Mouse (Mus musculus) erythroid progenitor cell, adult 5-6 weeks (primary cell): ENCODE results near the gene Vps52. TPM values are rescaled to one million over a fixed set of nuclear protein-coding genes. Genes with fewer than 3 reads are reported as not detected.
"Not testable (repeated sequence)": the region's sequence is repeated elsewhere in the genome, so short reads cannot be mapped to it uniquely, and the experiment has no call there.

Source experiments
- ATAC-seq: replicated peaks from 2 replicates; pipeline ENCODE4 v1.8.0; 2016; ENCODE audit warnings: moderate number of reproducible peaks, mild to moderate bottlenecking, moderate TSS enrichment, inconsistent platforms; ENCODE audit not compliant: poor library complexity, low FRiP score, severe bottlenecking
- total RNA-seq, 2 experiments: library from RNA; stranded (forward) in 1 of 2; stranded (reverse) in 1 of 2; fragments of 150-400 nt in 1 of 2; fragments of 186-747, 209-891 nt in 1 of 2; gene quantifications; 2 replicates each; pipeline versions ENCODE4 v1.2.3 to v1.2.4; 2015 to 2017; ENCODE audit warnings: low replicate concordance in 2 of 2

Vps52 gene
- total RNA-seq, 2 experiments from 2014 or later = 8.0 to 11.5 TPM

DNA sequence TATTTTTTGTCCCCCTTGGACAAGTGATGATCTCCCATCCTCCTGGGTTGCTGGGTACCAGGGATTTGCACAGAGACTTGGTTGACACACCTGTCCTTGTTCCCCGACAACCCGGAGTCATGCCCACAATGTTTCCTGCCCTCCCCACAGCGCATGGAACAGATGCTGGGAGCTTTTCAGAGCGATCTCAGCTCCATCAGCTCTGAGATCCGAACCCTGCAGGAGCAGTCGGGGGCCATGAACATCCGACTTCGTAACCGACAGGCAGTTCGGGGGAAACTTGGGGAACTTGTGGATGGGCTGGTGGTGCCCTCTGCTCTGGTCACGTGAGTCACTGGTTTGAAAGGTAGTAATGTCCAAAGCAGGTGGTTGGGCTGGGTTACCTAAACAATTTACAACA lies 2.8 kb downstream of the Vps52 start:
- ATAC-seq = no peak

DNA sequence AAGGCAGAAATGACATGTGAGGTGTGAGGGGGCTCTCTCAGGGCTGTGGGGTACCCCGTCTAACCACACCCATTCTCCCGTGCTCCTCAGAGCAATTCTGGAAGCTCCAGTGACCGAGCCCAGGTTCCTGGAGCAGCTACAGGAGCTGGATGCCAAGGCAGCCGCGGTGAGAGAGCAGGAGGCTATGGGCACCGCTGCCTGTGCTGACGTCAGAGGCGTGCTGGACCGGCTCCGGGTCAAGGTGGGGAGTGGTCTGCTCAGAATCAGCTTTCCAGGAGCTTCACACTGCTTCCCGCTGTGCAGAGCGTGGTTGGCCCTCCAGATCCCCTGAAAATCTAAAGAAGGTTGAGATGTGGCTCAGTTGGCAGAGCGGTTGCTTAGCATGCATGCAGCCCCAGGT lies 3.5 kb downstream of the Vps52 start:
- ATAC-seq = no peak

DNA sequence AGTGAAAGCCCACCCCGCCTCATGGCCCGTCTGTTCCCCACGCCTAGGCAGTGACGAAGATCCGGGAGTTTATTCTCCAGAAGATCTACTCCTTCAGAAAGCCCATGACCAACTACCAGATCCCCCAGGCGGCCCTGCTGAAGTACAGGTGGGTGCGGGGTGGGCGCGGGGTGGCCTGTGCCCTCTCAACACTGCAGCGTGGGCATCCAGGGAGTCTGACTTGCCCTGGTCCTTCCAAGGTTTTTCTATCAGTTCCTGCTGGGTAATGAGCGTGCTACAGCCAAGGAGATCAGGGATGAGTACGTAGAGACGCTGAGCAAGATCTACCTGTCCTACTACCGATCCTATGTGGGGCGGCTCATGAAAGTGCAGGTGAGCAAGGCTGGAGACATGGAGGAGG lies 4.3 kb downstream of the Vps52 start:
- no peak for ATAC-seq

- ATAC-seq = no peak
These were observed 7.3 kb downstream of the Vps52 start for GRCm38 (mm10) chr17:33962876-33963275.

DNA sequence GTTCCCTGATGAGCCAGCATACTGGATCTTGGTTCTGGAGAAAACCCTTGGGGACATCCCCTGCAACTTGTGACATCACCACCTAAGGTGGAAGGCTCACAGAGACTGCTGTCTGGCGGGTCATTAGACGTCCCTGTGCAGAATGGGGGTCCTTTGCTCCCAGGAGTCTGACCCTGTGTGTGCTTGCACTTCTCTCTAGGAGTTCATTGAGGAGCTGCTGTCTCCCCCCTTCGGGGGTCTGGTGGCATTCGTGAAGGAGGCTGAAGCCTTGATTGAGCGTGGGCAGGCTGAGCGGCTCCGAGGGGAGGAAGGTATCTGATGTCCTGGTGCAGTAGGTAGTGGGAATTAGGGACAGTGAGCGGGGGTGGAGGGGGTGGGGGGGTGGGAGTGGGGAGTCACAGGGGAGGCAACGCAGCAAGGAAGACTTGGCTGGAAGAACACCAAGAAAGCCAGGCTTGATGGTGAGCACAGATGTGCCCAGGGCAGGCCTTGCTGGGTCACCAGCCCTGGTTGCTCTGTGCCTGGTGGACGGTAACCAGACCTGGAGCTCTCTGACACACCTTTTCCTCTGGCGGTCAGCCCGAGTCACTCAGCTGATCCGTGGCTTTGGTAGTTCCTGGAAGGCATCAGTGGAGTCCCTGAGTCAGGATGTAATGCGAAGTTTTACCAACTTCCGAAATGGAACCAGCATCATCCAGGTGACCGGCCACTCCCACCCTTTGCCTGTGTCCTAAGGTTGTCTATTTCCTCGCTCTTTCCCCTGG lies 9.7 kb downstream of the Vps52 start:
- no peak for ATAC-seq

- ATAC-seq = no peak
These were observed 10.4 kb downstream of the Vps52 start for GRCm38 (mm10) chr17:33965846-33966550.

GRCm38 (mm10) chr17:33968489-33968888 lies 12.9 kb downstream of the Vps52 start:
- peak; percentile 83 for ATAC-seq

GRCm38 (mm10) chr17:33968927-33969326 lies 13.3 kb downstream of the Vps52 start:
- ATAC-seq = peak; percentile 55; the same call in 1 of the 2 replicates

DNA sequence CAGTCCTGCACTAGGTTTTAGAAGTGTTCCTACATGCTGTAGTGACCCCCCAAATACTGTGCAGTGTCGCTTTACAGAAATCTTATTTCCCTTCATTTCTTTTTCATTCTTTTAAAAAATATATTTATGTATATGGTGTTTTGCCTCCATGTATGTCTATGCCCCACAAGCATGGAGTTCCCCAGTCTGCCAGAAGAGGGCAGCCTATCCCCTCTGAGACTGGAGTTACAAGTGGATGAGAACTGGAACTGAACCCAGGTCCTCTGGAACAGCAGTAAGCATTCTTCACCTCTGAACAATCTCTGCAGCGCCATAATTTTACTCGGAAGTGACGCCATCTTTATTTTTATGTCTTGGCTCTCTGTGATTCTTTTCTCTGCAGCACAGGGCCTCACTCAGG lies 13.8 kb downstream of the Vps52 start:
- no peak for ATAC-seq

- ATAC-seq = no peak
These were observed 17.1 kb downstream of the Vps52 start for GRCm38 (mm10) chr17:33972691-33973090.

- ATAC-seq = no peak
These were observed 18.0 kb downstream of the Vps52 start for GRCm38 (mm10) chr17:33973572-33973971.

DNA sequence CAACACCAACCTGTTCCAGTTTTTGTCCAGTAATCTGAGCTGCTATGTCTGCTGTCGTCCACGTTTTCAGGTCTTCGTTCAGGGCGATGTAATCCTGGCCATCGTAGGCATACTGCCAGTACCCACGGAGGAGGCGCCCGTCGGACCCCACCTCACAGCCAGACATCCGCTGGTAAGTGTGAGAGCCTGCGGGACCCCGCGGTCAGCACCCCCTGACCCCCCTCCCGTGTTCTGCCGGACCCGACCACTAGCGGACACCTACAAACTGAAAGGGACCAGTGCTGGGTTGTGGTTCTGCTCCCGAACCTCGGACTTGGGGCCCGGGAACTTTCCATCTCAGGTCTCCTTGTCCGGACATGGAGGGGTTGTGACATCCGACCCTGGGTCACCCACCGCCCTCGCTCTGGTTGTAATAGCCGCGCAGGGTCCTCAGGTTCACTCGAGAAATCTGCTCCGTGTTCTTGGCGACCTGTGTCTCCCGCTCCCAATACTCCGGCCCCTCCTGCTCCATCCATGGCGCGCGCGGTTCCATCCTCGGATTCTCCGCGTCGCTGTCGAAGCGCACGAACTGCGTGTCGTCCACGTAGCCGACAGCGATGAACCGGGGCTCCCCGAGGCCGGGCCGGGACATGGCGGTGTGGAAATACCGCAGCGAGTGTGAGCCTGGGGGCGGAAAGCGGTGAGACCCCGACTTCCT lies 22.4 kb downstream of the Vps52 start:
- ATAC-seq = no peak

- peak; percentile 81 for ATAC-seq
These were observed 23.0 kb downstream of the Vps52 start for GRCm38 (mm10) chr17:33978631-33979031.

- ATAC-seq = no peak
These were observed 24.0 kb downstream of the Vps52 start for GRCm38 (mm10) chr17:33979512-33980050.

- no peak for ATAC-seq
These were observed 24.8 kb downstream of the Vps52 start for GRCm38 (mm10) chr17:33980181-33981035.

DNA sequence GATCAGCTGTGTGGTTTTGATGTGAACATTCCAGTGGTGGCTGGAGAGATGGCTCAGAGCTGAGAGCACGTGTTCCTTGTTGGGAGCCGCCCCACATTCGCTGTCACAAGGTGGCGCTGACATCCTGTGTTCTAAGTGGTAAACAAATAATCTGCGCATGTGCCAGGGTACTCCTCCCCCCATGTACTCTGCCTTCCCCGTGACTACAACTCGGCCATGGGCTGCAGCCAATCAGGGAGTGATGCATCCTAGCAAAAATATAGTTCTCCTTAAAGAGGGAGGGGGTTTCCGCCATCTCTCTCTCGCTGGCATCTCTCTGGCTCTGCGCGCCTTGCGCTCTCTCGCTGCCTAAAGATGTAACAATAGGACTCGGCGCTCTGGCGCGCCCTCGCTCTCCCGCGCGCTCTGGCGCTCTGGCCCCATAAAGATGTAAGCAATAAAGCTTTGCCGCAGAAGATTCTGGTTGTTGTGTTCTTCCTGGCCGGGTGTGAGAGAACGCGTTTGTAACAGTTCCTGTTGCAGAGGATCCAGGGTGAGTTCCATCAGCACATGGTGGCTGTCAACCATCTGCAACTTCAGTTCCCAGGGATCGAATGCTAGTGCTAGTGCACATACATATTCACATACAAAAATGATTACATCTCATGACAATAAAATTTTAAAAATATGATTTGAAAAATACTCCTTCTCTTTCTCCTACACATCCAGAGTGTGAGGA lies 25.7 kb downstream of the Vps52 start:
- ATAC-seq = peak; percentile 69

DNA sequence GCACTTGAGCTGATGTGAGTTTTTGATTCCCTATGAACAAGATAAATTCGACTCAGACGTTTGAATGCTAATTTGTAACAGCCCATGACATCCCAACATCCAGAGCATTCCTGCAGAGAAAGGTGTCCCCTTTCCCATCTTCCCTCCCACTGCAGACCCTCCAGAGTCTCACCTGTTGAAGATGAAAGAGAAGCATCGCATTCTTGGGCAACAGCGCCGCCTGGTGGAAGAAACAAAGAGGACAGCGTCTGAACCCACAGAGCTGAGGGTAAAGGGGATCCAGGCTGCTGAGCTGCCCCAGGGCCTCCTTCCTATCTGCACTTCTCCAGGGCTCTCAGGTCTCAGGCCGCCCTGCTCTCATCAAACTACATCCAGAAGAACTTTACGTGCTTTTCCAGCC lies 26.5 kb downstream of the Vps52 start:
- not testable (repeated sequence) for ATAC-seq

- peak; percentile 79 for ATAC-seq
These were observed 36.4 kb downstream of the Vps52 start for GRCm38 (mm10) chr17:33991788-33992664.
